Mouse (Mus musculus): ENCODE data around the gene Psma2. TPM values are rescaled to one million over a fixed set of nuclear protein-coding genes. Genes with fewer than 3 reads are reported as not detected.
A peak's percentile ranks its signal among the peaks of the same experiment; 100 is the strongest.

The Psma2 gene
- polyA plus RNA-seq, 1 experiment = 66.7 TPM

- peak overlapping the region; percentile 85 for H3K27ac ChIP-seq (ENCODE audit: control insufficient read depth, insufficient read depth, low read length)
- TF ChIP-seq CTCF (IDR thresholded peaks at IDR 0.05; ENCODE audit: borderline replicate concordance, control insufficient read depth, extremely low read depth, insufficient read depth, low read length, poor library complexity) (no peak), POLR2A (IDR thresholded peaks at IDR 0.05; ENCODE audit: control insufficient read depth, extremely low read depth, insufficient read depth, low read length, poor library complexity) (no peak)
- WGBS = under 1% methylated on average over 9 of the region's 9 CpGs
Observed at GRCm38 (mm10) chr13:14613553-14613952, 513 bp downstream of the Psma2 start.

GRCm38 (mm10) chr13:14618724-14619123 lies 5.7 kb downstream of the Psma2 start:
- H3K36me3 ChIP-seq (ENCODE audit: control insufficient read depth, insufficient read depth, low read length) = peaks cover 59% of the 10 kb centered on the region
- TF ChIP-seq CTCF (IDR thresholded peaks at IDR 0.05; ENCODE audit: borderline replicate concordance, control insufficient read depth, extremely low read depth, insufficient read depth, low read length, poor library complexity) (no peak), POLR2A (IDR thresholded peaks at IDR 0.05; ENCODE audit: control insufficient read depth, extremely low read depth, insufficient read depth, low read length, poor library complexity) (no peak)
- no peak overlapping the region for H3K4me3 ChIP-seq (ENCODE audit: control insufficient read depth, insufficient read depth, low read length)
- peak; percentile 84 for DNase-seq
- H3K4me1 ChIP-seq (replicated peaks; ENCODE audit: control insufficient read depth, insufficient read depth, low read length) = no peaks in the 10 kb centered on the region
- no peak overlapping the region for H3K27ac ChIP-seq (ENCODE audit: control insufficient read depth, insufficient read depth, low read length)
- WGBS = 26% methylated on average over 2 of the region's 2 CpGs
- no peaks in the 10 kb centered on the region for H3K27me3 ChIP-seq (ENCODE audit: control insufficient read depth, insufficient read depth, low read length)

More at GRCm38 (mm10) chr13:14613553-14613952, 513 bp downstream of the Psma2 start:
- Histone ChIP-seq H3K36me3 (ENCODE audit: control insufficient read depth, insufficient read depth, low read length) (peaks cover 24% of the 10 kb centered on the region), H3K27me3 (ENCODE audit: control insufficient read depth, insufficient read depth, low read length) (no peaks in the 10 kb centered on the region), H3K4me1 (replicated peaks; ENCODE audit: control insufficient read depth, insufficient read depth, low read length) (no peaks in the 10 kb centered on the region), H3K4me3 (ENCODE audit: control insufficient read depth, insufficient read depth, low read length) (peak overlapping the region; percentile 98)
- no peak for DNase-seq

- Histone ChIP-seq H3K27ac (ENCODE audit: control insufficient read depth, insufficient read depth, low read length) (no peak within 1 kb of the TSS), H3K4me1 (replicated peaks; ENCODE audit: control insufficient read depth, insufficient read depth, low read length) (peaks cover 6% of the 10 kb centered on the region; the same call in 1 of the 2 replicates), H3K36me3 (ENCODE audit: control insufficient read depth, insufficient read depth, low read length) (peaks cover 16% of the 10 kb centered on the region), H3K27me3 (ENCODE audit: control insufficient read depth, insufficient read depth, low read length) (no peaks in the 10 kb centered on the region), H3K4me3 (ENCODE audit: control insufficient read depth, insufficient read depth, low read length) (peak within 1 kb of the TSS; percentile 71)
- 2% methylated on average over 29 of the region's 29 CpGs for WGBS
- peak; percentile 93 for DNase-seq
- peak; percentile 49; the same call in 1 of the 2 replicates for TF ChIP-seq POLR2A (IDR thresholded peaks at IDR 0.05; ENCODE audit: control insufficient read depth, extremely low read depth, insufficient read depth, low read length, poor library complexity)
- TF ChIP-seq CTCF (IDR thresholded peaks at IDR 0.05; ENCODE audit: borderline replicate concordance, control insufficient read depth, extremely low read depth, insufficient read depth, low read length, poor library complexity) = peak; percentile 25; the same call in 1 of the 2 replicates
Observed at GRCm38 (mm10) chr13:14629726-14630641, 16.9 kb downstream of the Psma2 start, which contains the start of gene AW209491. AW209491 (plus strand) TSS chr13:14630154.

GRCm38 (mm10) chr13:14639998-14640397 lies 27.0 kb downstream of the Psma2 start:
- Histone ChIP-seq H3K27ac (ENCODE audit: control insufficient read depth, insufficient read depth, low read length) (no peak overlapping the region), H3K4me3 (ENCODE audit: control insufficient read depth, insufficient read depth, low read length) (no peak overlapping the region), H3K27me3 (ENCODE audit: control insufficient read depth, insufficient read depth, low read length) (no peaks in the 10 kb centered on the region), H3K36me3 (ENCODE audit: control insufficient read depth, insufficient read depth, low read length) (peaks cover 13% of the 10 kb centered on the region), H3K4me1 (replicated peaks; ENCODE audit: control insufficient read depth, insufficient read depth, low read length) (no peaks in the 10 kb centered on the region)
- 67% methylated on average over 1 of the region's 1 CpGs for WGBS
- DNase-seq = no peak
- TF ChIP-seq POLR2A (IDR thresholded peaks at IDR 0.05; ENCODE audit: control insufficient read depth, extremely low read depth, insufficient read depth, low read length, poor library complexity) = no peak
- TF ChIP-seq CTCF (IDR thresholded peaks at IDR 0.05; ENCODE audit: borderline replicate concordance, control insufficient read depth, extremely low read depth, insufficient read depth, low read length, poor library complexity) = no peak

GRCm38 (mm10) chr13:14649301-14649700 lies 36.3 kb downstream of the Psma2 start:
- TF ChIP-seq CTCF (IDR thresholded peaks at IDR 0.05; ENCODE audit: borderline replicate concordance, control insufficient read depth, extremely low read depth, insufficient read depth, low read length, poor library complexity) (no peak), POLR2A (IDR thresholded peaks at IDR 0.05; ENCODE audit: control insufficient read depth, extremely low read depth, insufficient read depth, low read length, poor library complexity) (no peak)

GRCm38 (mm10) chr13:14667107-14667506 lies 54.1 kb downstream of the Psma2 start:
- H3K36me3 ChIP-seq (ENCODE audit: control insufficient read depth, insufficient read depth, low read length) = no peaks in the 10 kb centered on the region
- DNase-seq = no peak
- 84% methylated on average over 4 of the region's 4 CpGs for WGBS
- TF ChIP-seq POLR2A (IDR thresholded peaks at IDR 0.05; ENCODE audit: control insufficient read depth, extremely low read depth, insufficient read depth, low read length, poor library complexity) (no peak), CTCF (IDR thresholded peaks at IDR 0.05; ENCODE audit: borderline replicate concordance, control insufficient read depth, extremely low read depth, insufficient read depth, low read length, poor library complexity) (no peak)
- H3K4me3 ChIP-seq (ENCODE audit: control insufficient read depth, insufficient read depth, low read length) = no peak overlapping the region
- H3K27me3 ChIP-seq (ENCODE audit: control insufficient read depth, insufficient read depth, low read length) = no peaks in the 10 kb centered on the region
- H3K4me1 ChIP-seq (replicated peaks; ENCODE audit: control insufficient read depth, insufficient read depth, low read length) = no peaks in the 10 kb centered on the region
- no peak overlapping the region for H3K27ac ChIP-seq (ENCODE audit: control insufficient read depth, insufficient read depth, low read length)

More at GRCm38 (mm10) chr13:14649301-14649700, 36.3 kb downstream of the Psma2 start:
- Histone ChIP-seq H3K4me3 (ENCODE audit: control insufficient read depth, insufficient read depth, low read length) (no peak overlapping the region), H3K4me1 (replicated peaks; ENCODE audit: control insufficient read depth, insufficient read depth, low read length) (no peaks in the 10 kb centered on the region), H3K36me3 (ENCODE audit: control insufficient read depth, insufficient read depth, low read length) (no peaks in the 10 kb centered on the region), H3K27me3 (ENCODE audit: control insufficient read depth, insufficient read depth, low read length) (no peaks in the 10 kb centered on the region), H3K27ac (ENCODE audit: control insufficient read depth, insufficient read depth, low read length) (no peak overlapping the region)
- 43% methylated on average over 1 of the region's 1 CpGs for WGBS
- no peak for DNase-seq

All from thymus, adult 2 months (tissue).